Mouse (Mus musculus) midbrain, embryonic 10.5 days (tissue): ENCODE results near the gene Zic4. TPM values are rescaled to one million over a fixed set of nuclear protein-coding genes. Genes with fewer than 3 reads are reported as not detected.

Experiments
- DNase-seq: peaks from one replicate; pipeline ENCODE4 v3.0.0-alpha.2; 2017; ENCODE audit warnings: low spot score
- H3K27ac ChIP-seq: fragments of 300-500 bp; sonication (generic); replicated peaks from 2 replicates; pipeline ENCODE4 v1.5.1; 2016; ENCODE audit warnings: mild to moderate bottlenecking
- H3K27me3 ChIP-seq: fragments of 300-500 bp; sonication (generic); 2 replicates; pipeline ENCODE4 v1.6.1; 2016; ENCODE audit warnings: low read depth, mild to moderate bottlenecking; ENCODE audit not compliant: poor library complexity, severe bottlenecking
- H3K36me3 ChIP-seq: fragments of 300-500 bp; sonication (generic); 2 replicates; pipeline ENCODE4 v1.6.1; 2016; ENCODE audit warnings: mild to moderate bottlenecking, moderate library complexity
- H3K4me1 ChIP-seq: fragments of 300-500 bp; sonication (generic); 2 replicates; pipeline ENCODE4 v1.6.1; 2016
- H3K4me3 ChIP-seq: fragments of 300-500 bp; sonication (generic); 2 replicates; pipeline ENCODE4 v1.5.1; 2016; ENCODE audit warnings: mild to moderate bottlenecking, moderate library complexity
- H3K9me3 ChIP-seq: fragments of 300-500 bp; sonication (generic); replicated peaks from 2 replicates; pipeline ENCODE4 v1.6.1; 2016; ENCODE audit warnings: mild to moderate bottlenecking
- WGBS: fragments of 180-500 bp; shearing (Covaris S2); methylation state at CpG from one replicate; pipeline ENCODE4 v1.1.7; 2016; 5-methylcytosine and 5-hydroxymethylcytosine counted together
- polyA plus RNA-seq: library from polyadenylated mRNA; unstranded; fragments of >200 nt; fragmentation: Nextera tagmentation; extraction: Ambion mirVana; gene quantifications from 2 replicates; pipeline ENCODE4 v1.2.1, GENCODE M21; 2016

Gene Zic4
- polyA plus RNA-seq, 1 experiment from 2014 or later = 25.1 TPM

DNA sequence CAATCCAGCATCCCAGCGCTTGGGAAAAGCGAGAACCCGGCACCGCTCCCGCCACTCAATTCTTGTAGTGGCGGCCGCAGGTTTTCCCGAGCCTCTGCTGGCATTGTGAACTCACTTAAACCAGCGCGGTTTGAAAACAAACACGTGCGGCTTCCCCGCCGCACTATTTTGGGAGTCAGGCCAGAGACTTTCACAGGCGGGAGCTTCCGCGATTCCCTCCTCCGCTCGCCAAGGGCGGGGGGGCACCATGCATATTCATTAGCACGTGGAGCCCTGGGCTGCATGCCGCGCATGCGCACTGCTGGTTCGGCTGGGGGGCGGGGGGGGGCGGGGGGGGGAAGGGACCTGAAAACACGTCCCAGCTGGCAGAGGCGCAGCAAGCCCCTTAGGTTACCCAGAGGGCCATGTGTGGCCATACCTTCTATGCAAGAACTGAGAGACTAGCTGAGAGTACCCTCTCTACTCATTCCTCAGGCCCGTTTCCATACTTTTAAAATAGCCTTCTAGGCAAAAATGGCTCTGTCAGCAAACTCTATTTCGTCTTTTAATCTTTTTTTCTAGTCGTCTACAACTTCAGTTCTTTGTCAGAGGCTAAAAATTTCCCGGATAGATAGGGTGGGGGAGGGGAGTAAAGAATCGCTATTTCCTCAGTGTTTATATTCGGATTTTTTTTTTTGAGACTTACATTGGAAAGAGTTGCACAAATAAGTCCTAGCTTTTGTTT is 6.4 kb upstream of the Zic4 start:
- Histone ChIP-seq H3K9me3 (no peaks in the 10 kb centered on the region), H3K27me3 (peaks cover 100% of the 10 kb centered on the region), H3K36me3 (no peaks in the 10 kb centered on the region), H3K27ac (peak overlapping the region; percentile 82), H3K4me3 (peak overlapping the region; percentile 52), H3K4me1 (peaks cover 63% of the 10 kb centered on the region)
- under 1% methylated on average over 32 of the region's 35 CpGs for WGBS
- DNase-seq = peak; percentile 89

DNA sequence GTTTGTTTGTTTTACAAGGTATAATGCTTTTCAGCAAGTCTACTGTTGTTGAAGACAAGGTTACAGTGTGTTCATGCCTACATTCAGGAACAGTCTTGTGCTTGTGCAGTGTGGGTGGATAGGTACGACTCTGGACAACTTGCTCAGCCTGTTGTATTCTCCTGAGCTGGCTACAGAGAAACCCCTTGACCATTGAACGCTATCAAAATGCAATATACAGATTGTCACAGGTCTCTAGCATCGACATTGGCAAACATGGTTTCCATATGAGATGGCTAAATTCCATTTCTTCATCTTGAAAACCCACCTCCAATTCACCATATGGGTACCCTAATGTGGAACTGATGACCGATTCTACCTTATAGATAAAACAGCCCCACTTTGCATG is 5.9 kb upstream of the Zic4 start:
- peaks cover 100% of the 10 kb centered on the region for H3K27me3 ChIP-seq
- WGBS = 13% methylated on average over 4 of the region's 4 CpGs
- peaks cover 5% of the 10 kb centered on the region for H3K36me3 ChIP-seq
- H3K27ac ChIP-seq = peak overlapping the region; percentile 82; the same call in 1 of the 2 replicates
- peaks cover 61% of the 10 kb centered on the region for H3K4me1 ChIP-seq
- peak; percentile 29 for DNase-seq
- H3K4me3 ChIP-seq = peak overlapping the region; percentile 52
- H3K9me3 ChIP-seq = no peaks in the 10 kb centered on the region

DNA sequence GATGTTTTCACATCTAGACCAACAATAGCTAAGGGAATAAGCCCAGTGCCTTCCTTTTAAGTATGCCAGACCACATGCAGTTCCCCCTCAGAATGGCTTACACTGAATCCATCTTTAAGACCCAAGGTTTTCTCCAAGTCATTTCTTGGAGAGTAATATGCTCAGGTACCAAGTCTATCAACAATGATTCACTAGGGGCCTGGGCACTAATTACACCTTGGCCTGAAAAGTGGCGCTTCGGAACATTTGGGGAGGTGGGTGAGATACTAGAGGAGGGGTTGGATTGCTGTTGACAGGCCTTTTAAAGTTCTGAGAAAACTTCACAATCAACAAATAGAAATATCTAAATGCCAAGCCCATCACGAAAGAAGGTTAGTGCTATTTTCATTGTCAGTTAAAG is 4.9 kb upstream of the Zic4 start:
- H3K36me3 ChIP-seq = peaks cover 14% of the 10 kb centered on the region
- peaks cover 100% of the 10 kb centered on the region for H3K27me3 ChIP-seq
- DNase-seq = peak; percentile 13
- H3K27ac ChIP-seq = no peak overlapping the region
- WGBS = 7% methylated on average over 3 of the region's 3 CpGs
- no peaks in the 10 kb centered on the region for H3K9me3 ChIP-seq
- H3K4me3 ChIP-seq = peak overlapping the region; percentile 32; the same call in 1 of the 2 replicates
- H3K4me1 ChIP-seq = peaks cover 62% of the 10 kb centered on the region

DNA sequence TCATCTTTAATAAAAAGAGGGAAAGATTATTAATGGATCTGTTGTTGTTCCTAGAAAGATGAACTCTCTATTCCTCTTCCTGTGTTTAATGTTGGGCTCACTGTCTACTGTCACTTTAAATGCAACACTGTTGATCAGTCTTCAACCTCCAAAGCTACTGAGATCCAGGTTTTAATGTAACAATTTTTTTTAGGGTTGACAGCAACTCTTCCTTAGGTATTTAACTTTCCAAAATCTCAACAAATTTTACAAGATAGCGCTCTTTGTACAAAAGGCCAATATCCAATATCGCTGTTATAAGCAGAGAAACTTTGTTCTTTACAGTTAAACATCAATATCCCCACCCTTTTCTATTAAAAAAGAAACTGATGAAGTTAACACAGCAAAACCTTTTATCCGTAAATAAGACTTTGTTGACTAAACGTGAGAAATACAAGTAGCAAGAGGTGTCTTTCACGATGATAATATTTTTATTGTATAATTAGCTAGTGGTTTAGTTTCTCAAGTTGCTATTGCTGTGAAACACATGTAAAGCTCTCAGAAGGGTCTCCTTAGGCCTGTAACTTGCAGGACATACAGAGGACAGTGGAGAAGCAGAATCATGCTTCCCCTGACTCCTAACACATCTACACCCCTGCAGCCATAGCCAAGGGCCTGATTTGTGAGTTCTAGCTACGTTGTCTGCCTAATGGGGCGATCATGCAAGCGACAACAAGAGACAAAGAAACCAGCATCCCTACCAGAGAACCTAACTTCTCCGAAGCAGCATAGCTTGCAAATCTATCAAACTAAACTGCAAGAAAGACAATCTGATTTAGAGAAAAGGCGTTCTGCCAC is 3.1 kb upstream of the Zic4 start:
- H3K27me3 ChIP-seq = peaks cover 100% of the 10 kb centered on the region
- peak overlapping the region; percentile 77 for H3K4me3 ChIP-seq
- peak; percentile 53 for DNase-seq
- WGBS = 8% methylated on average over 10 of the region's 10 CpGs
- H3K9me3 ChIP-seq = no peaks in the 10 kb centered on the region
- H3K27ac ChIP-seq = peak overlapping the region; percentile 80
- peaks cover 49% of the 10 kb centered on the region for H3K4me1 ChIP-seq
- peaks cover 27% of the 10 kb centered on the region for H3K36me3 ChIP-seq

DNA sequence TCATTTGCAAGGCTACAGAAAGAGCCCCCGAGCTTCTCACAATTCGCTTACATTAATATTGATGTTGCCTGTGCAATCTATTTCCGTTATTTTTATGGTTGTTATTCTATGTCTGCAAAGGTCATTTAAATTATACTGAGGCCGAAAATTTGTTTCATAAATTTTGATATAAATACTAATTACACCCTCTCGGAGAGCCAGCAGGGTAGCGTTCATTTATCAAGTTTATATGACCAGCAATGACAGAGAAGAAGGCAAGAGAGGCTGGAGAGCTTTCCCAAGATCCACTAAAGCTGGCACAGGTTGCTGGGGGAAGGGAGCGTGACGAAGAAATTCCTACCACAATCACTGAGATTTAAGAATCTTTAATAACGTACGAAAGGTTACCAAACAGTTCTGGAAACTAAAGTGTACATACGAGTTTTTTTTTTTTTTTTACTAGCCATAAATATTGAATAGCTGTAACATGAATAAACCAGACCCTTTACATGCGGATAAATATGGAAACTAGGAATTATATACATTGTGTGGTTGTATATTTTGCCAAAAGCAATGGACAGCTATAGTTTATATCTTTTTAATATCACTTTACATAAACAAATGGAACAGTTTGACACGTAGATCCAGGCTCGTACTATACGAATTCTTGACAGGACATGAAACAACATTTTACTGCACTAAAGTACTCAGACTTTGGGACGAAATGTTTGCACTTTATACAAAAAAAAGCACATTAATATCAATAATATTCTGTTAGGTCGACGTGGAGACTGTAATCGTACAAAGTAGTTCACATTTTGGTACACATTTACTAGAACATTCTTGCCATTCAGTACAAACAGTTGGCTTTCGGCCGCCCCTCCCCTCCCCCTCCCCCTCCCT is 1.8 kb upstream of the Zic4 start:
- WGBS = 3% methylated on average over 21 of the region's 21 CpGs
- Histone ChIP-seq H3K4me3 (peak overlapping the region; percentile 77), H3K4me1 (peaks cover 46% of the 10 kb centered on the region), H3K27ac (peak overlapping the region; percentile 95), H3K27me3 (peaks cover 100% of the 10 kb centered on the region), H3K36me3 (peaks cover 31% of the 10 kb centered on the region), H3K9me3 (no peaks in the 10 kb centered on the region)
- DNase-seq = peak; percentile 17

DNA sequence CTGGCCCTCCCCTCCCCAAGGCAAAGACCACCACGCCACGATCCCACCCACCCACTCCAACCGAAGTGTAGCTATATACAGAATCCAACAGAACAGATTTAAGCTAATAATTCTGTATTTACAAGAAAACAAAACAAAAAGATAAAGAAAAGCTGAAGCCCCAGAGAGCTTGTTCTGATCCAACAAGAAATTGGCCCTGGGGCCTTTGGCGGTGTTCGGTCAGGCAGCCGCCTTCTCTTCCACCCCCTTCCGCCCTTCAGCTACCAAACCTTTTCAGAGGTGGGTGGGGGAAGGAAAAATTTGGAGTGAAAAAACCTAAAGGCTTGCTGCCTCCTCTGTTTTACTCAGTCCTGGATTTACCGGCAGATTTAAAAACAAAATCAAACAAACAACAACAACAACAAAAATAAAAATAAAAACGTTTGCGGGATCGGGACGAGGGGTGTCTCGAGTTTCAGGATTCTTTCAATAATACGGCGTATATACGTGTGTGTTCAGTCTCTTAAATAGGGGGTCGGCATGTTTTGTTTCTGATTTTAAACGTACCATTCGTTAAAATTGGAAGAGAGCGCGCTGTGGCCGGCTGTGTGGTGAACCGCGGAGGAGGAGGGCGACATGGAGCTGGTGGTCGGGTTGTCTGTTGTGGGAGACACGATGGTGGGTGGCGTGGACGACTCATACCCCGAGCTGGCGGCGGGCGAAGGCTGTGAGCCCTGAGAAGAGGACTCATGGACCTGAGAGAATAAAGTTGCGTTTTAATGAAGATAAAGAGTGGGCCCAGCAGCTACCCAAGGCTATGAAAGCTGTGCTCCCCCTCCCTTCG is 969 bp upstream of the Zic4 start:
- Histone ChIP-seq H3K4me1 (peaks cover 44% of the 10 kb centered on the region), H3K27ac (peak overlapping the region; percentile 95), H3K36me3 (peaks cover 31% of the 10 kb centered on the region), H3K27me3 (peaks cover 100% of the 10 kb centered on the region), H3K4me3 (peak overlapping the region; percentile 77), H3K9me3 (no peaks in the 10 kb centered on the region)
- under 1% methylated on average over 35 of the region's 35 CpGs for WGBS
- DNase-seq = peak; percentile 53

DNA sequence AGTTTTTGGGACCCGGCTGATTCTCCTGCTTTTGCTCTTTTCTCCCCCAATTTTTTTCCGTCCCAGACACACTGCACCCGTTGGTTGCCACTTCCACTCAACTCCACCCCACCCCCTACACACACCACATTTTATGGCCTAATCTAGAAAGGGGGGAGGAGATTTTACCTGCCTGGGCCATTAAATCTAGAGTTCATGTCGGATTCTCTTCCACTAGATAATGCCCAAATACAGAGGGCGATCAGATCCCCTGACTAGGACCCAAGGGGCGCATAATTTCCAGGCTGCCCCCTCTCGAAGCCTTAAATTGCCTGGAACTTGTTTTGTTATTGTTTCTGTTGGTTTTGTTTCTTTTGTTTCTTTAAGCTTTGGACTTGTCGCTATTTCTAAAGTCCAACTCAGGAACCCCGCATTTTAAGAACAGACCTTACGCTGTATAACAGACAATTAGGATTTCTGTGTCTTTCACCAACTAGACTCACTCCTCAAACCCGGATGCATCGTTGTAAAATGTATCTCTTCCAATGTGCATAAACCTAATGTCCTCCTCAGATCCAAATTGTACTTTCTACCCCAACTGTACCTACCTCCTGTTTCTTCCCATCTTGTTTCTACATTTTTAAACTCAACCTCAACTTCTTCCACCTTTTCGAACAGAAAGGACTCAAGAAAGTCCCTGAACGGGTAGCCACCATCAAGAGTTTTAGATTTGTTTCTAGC is 958 bp downstream of the Zic4 start:
- Histone ChIP-seq H3K27me3 (peaks cover 100% of the 10 kb centered on the region), H3K4me1 (peaks cover 45% of the 10 kb centered on the region)
- DNase-seq = peak; percentile 33

DNA sequence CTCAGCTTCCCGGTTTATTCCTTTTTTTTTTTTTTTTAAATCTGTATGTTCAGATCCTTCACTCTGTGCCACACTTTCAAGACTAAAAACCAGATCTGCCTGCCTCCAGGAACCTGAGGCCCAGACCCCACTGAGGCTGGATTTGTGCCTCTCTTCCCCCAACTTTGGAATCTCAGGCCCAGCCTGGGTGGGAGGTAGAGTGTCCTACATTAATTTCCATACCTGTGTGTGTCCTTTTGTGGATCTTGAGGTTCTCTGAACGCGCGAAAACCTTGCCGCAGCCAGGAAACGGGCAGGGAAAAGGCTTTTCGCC is 1.6 kb downstream of the Zic4 start:
- peaks cover 49% of the 10 kb centered on the region for H3K4me1 ChIP-seq
- WGBS = under 1% methylated on average over 7 of the region's 7 CpGs

More for the DNA sequence above, 958 bp downstream of the Zic4 start:
- peak overlapping the region; percentile 77 for H3K4me3 ChIP-seq
- H3K27ac ChIP-seq = peak overlapping the region; percentile 95
- WGBS = 1% methylated on average over 14 of the region's 14 CpGs
- no peaks in the 10 kb centered on the region for H3K9me3 ChIP-seq
- peaks cover 31% of the 10 kb centered on the region for H3K36me3 ChIP-seq

DNA sequence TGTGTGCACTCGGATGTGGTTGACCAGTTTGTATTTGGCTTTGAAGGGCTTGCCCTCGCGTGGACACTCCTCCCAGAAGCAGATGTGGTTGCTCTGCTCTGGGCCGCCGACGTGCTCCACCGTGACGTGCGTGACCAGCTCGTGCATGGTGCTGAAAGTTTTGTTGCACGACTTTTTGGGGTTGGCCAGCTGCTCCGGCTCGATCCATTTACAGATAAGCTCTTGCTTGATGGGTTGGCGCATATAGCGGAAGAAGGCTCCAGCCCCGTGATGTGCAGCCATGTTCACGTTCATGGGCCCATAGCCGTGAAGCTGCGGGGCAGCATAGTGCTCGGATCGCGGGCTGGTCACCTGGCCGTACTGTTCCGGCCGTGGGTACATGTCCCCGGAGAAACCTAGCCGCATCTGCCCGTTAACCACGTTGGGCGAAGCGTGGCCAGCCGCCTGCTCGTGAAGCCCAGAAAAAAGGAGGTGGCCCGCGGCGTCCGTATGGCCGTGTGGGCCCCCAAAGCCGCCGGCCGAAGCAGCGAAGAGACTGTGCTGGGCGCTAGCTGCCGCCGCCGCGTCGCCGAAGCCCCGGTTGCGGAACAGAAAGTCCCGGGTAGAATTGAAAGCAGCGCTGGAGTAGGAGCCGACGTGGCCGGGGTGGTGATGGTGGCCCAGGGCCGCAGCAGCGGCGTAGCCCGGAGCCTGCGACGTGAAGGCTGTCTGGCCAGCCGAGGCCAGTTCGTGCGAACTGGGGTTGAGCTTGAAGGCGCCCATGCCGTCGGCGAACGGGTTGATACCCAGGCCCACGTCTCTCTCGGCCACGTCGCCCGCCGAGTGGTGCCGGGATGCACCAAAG is 2.1 kb downstream of the Zic4 start:
- Histone ChIP-seq H3K27ac (peak overlapping the region; percentile 95), H3K9me3 (no peaks in the 10 kb centered on the region), H3K4me3 (peak overlapping the region; percentile 77), H3K27me3 (peaks cover 100% of the 10 kb centered on the region), H3K36me3 (peaks cover 31% of the 10 kb centered on the region), H3K4me1 (peaks cover 53% of the 10 kb centered on the region)
- peak; percentile 61 for DNase-seq
- WGBS = under 1% methylated on average over 77 of the region's 77 CpGs

More for the DNA sequence above, 1.6 kb downstream of the Zic4 start:
- Histone ChIP-seq H3K27me3 (peaks cover 100% of the 10 kb centered on the region), H3K4me3 (peak overlapping the region; percentile 77), H3K36me3 (peaks cover 31% of the 10 kb centered on the region), H3K27ac (peak overlapping the region; percentile 95), H3K9me3 (no peaks in the 10 kb centered on the region)
- DNase-seq = no peak

DNA sequence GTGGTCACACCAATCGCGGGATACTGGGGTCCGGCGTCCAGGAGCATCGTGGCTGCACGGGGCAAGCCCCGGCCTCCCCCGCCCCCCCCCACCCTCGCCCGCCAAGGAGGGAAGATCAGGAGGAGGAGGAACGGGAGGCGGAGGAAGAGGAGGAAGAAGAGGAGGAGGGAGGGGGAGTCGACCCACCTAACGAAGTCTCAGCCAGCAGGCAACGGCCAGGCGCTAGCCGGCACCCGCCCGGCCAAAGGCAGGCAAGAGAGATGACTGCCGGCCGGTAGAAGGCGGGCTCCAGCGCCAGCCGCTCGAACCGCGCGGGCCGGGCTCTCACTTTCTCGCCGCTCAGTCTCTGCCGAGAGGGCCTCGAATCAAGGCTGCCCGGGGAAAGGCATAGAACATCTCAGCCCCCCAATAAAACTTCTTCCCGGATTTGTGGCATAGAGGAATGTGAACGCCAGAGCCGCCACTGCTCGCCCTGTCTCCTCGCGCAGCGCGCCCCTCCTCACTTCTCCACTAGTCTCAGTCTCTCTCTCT is 2.8 kb downstream of the Zic4 start:
- peak; percentile 83 for DNase-seq
- under 1% methylated on average over 32 of the region's 42 CpGs for WGBS

More for the DNA sequence above, 2.8 kb downstream of the Zic4 start:
- H3K27me3 ChIP-seq = peaks cover 100% of the 10 kb centered on the region
- H3K4me1 ChIP-seq = peaks cover 60% of the 10 kb centered on the region
- H3K4me3 ChIP-seq = peak overlapping the region; percentile 77
- H3K27ac ChIP-seq = peak overlapping the region; percentile 95
- H3K9me3 ChIP-seq = no peaks in the 10 kb centered on the region
- peaks cover 31% of the 10 kb centered on the region for H3K36me3 ChIP-seq
